Mouse (Mus musculus): ENCODE measurements around the gene Gm29609.

DNA sequence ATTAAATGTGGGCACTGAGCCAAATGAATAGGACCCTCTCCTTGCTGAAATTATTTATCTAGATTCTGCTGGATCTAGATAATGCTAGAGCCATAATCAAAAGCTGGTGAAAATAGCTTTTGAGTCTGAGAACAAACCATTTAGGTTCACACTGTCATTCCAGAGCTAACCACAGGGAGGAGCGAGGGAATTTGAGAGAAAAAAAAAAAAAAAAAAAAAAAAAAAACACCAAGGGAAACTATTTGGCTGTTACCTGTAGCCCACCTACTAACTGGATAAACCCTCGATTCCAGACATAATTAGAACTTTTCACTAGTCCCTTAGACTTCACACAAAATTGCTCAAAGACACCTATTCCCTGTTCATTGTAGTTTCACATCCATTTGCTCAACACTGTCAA lies 39.4 kb upstream of the Gm29609 start:
- TF ChIP-seq CTCF (IDR thresholded peaks at IDR 0.05; ENCODE audit: control insufficient read depth, insufficient read depth, insufficient replicate concordance, low read depth, low read length) (no peak), POLR2A (IDR thresholded peaks at IDR 0.05; ENCODE audit: control insufficient read depth, low read depth, low read length) (no peak)

Data from testis, adult 2 months (tissue).